Mouse (Mus musculus): Measurements from ENCODE around the gene Xab2. TPM values are rescaled to one million over a fixed set of nuclear protein-coding genes. Genes with fewer than 3 reads are reported as not detected.

Gene Xab2
- total and polyA plus RNA-seq, 3 experiments, result 38.8 to 48.9 (median 47.1) TPM

DNA sequence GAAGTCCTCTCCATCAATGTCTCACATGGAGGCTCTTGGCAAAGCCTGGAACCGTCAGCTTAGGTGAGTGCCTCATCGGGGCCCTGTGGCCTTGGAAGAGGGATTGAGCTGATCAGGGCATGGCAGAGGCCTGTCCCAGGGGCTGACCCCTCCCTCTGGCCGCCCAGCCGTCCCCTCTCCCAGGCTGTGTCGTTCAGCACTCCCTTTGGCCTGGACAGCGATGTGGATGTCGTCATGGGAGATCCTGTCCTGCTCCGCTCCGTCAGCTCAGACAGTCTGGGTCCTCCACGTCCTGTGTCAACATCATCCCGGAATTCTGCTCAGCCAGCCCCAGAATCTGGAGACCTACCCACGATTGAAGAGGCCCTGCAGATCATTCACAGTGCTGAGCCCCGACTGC lies 17.7 kb downstream of the Xab2 start:
- peaks cover 33% of the 10 kb centered on the region for H3K27me3 ChIP-seq (ENCODE audit: insufficient read depth, low read length)
- H3K4me3 ChIP-seq (ENCODE audit: low read depth, low read length), result no peak overlapping the region
- no peaks in the 10 kb centered on the region for H3K9me3 ChIP-seq (replicated peaks)
- TF ChIP-seq GATA1 (IDR thresholded peaks at IDR 0.05; ENCODE audit: borderline replicate concordance, low read length), result no peak
- TF ChIP-seq GATA2 (IDR thresholded peaks at IDR 0.05; ENCODE audit: borderline replicate concordance, low read depth, low read length), result no peak
- TF ChIP-seq TAL1 (conservative IDR thresholded peaks at IDR 0.05; ENCODE audit: low read depth, low read length), result no peak
- TF ChIP-seq POLR2AphosphoS5 (IDR thresholded peaks at IDR 0.05; ENCODE audit: insufficient replicate concordance, low read depth, low read length), result no peak
- TF ChIP-seq CTCF (IDR thresholded peaks at IDR 0.05; ENCODE audit: low read depth, low read length), result no peak
- no peak for DNase-seq (ENCODE audit: low spot score)
- peaks cover 25% of the 10 kb centered on the region for H3K4me1 ChIP-seq (ENCODE audit: insufficient read depth, low read depth, low read length)
- ATAC-seq (ENCODE audit: extremely low read depth, insufficient number of reproducible peaks, low FRiP score, poor library complexity, severe bottlenecking), result no peak
- H3K36me3 ChIP-seq (replicated peaks), result peaks cover 15% of the 10 kb centered on the region

- DNase-seq (ENCODE audit: low spot score), result no peak
- no peak for TF ChIP-seq GATA2 (IDR thresholded peaks at IDR 0.05; ENCODE audit: borderline replicate concordance, low read depth, low read length)
- TF ChIP-seq GATA1 (IDR thresholded peaks at IDR 0.05; ENCODE audit: borderline replicate concordance, low read length), result no peak
- TF ChIP-seq POLR2AphosphoS5 (IDR thresholded peaks at IDR 0.05; ENCODE audit: insufficient replicate concordance, low read depth, low read length), result no peak
- TF ChIP-seq CTCF (IDR thresholded peaks at IDR 0.05; ENCODE audit: low read depth, low read length), result no peak
- TF ChIP-seq TAL1 (conservative IDR thresholded peaks at IDR 0.05; ENCODE audit: low read depth, low read length), result no peak
- no peak overlapping the region for H3K4me3 ChIP-seq (ENCODE audit: low read depth, low read length)
- H3K27me3 ChIP-seq (ENCODE audit: insufficient read depth, low read length), result peaks cover 42% of the 10 kb centered on the region
- no peaks in the 10 kb centered on the region for H3K9me3 ChIP-seq (replicated peaks)
- peaks cover 19% of the 10 kb centered on the region for H3K4me1 ChIP-seq (ENCODE audit: insufficient read depth, low read depth, low read length)
- ATAC-seq (ENCODE audit: extremely low read depth, insufficient number of reproducible peaks, low FRiP score, poor library complexity, severe bottlenecking), result no peak
- no peaks in the 10 kb centered on the region for H3K36me3 ChIP-seq (replicated peaks)
Observed at GRCm38 (mm10) chr8:3600401-3600800, 20.7 kb downstream of the Xab2 start.

DNA sequence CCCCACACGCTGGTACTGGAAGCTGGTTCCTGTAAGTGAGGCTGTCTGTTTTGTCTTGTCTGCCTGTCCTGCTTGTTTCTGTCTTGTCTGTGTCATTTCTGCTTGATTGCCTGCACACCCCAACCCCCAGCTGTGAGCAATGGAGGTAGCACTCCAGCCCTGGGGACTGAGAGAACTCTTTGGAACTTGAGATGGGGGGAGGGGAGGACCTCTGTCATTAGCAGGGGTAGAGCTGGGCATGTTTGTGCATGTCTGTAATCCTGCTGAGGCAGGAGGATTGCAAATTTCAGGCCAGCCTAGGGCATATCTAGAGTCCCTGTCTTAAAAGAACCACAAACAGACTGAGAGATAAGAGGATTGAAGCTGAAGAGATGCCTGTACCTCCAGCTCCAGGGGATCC lies 21.9 kb downstream of the Xab2 start:
- no peak overlapping the region for H3K4me3 ChIP-seq (ENCODE audit: low read depth, low read length)
- no peak for DNase-seq (ENCODE audit: low spot score)
- ATAC-seq (ENCODE audit: extremely low read depth, insufficient number of reproducible peaks, low FRiP score, poor library complexity, severe bottlenecking), result no peak
- H3K9me3 ChIP-seq (replicated peaks), result no peaks in the 10 kb centered on the region
- no peaks in the 10 kb centered on the region for H3K36me3 ChIP-seq (replicated peaks)
- H3K27me3 ChIP-seq (ENCODE audit: insufficient read depth, low read length), result peaks cover 38% of the 10 kb centered on the region
- peaks cover 19% of the 10 kb centered on the region for H3K4me1 ChIP-seq (ENCODE audit: insufficient read depth, low read depth, low read length)
- TF ChIP-seq POLR2AphosphoS5 (IDR thresholded peaks at IDR 0.05; ENCODE audit: insufficient replicate concordance, low read depth, low read length), result no peak
- TF ChIP-seq GATA2 (IDR thresholded peaks at IDR 0.05; ENCODE audit: borderline replicate concordance, low read depth, low read length), result no peak
- TF ChIP-seq CTCF (IDR thresholded peaks at IDR 0.05; ENCODE audit: low read depth, low read length), result no peak
- no peak for TF ChIP-seq TAL1 (conservative IDR thresholded peaks at IDR 0.05; ENCODE audit: low read depth, low read length)
- TF ChIP-seq GATA1 (IDR thresholded peaks at IDR 0.05; ENCODE audit: borderline replicate concordance, low read length), result no peak

GRCm38 (mm10) chr8:3598054-3598453 lies 23.1 kb downstream of the Xab2 start:
- TF ChIP-seq POLR2AphosphoS5 (IDR thresholded peaks at IDR 0.05; ENCODE audit: insufficient replicate concordance, low read depth, low read length) (no peak), CTCF (IDR thresholded peaks at IDR 0.05; ENCODE audit: low read depth, low read length) (no peak), TAL1 (conservative IDR thresholded peaks at IDR 0.05; ENCODE audit: low read depth, low read length) (no peak), GATA2 (IDR thresholded peaks at IDR 0.05; ENCODE audit: borderline replicate concordance, low read depth, low read length) (no peak), GATA1 (IDR thresholded peaks at IDR 0.05; ENCODE audit: borderline replicate concordance, low read length) (no peak)
- H3K36me3 ChIP-seq (replicated peaks), result no peaks in the 10 kb centered on the region
- no peak for ATAC-seq (ENCODE audit: extremely low read depth, insufficient number of reproducible peaks, low FRiP score, poor library complexity, severe bottlenecking)

GRCm38 (mm10) chr8:3594466-3594865 lies 26.6 kb downstream of the Xab2 start:
- H3K9me3 ChIP-seq (replicated peaks), result no peaks in the 10 kb centered on the region
- H3K4me1 ChIP-seq (ENCODE audit: insufficient read depth, low read depth, low read length), result peaks cover 19% of the 10 kb centered on the region
- TF ChIP-seq TAL1 (conservative IDR thresholded peaks at IDR 0.05; ENCODE audit: low read depth, low read length), result no peak
- no peak for TF ChIP-seq GATA2 (IDR thresholded peaks at IDR 0.05; ENCODE audit: borderline replicate concordance, low read depth, low read length)
- no peak for TF ChIP-seq GATA1 (IDR thresholded peaks at IDR 0.05; ENCODE audit: borderline replicate concordance, low read length)
- no peak for TF ChIP-seq POLR2AphosphoS5 (IDR thresholded peaks at IDR 0.05; ENCODE audit: insufficient replicate concordance, low read depth, low read length)
- DNase-seq (ENCODE audit: low spot score) (no peak), ATAC-seq (ENCODE audit: extremely low read depth, insufficient number of reproducible peaks, low FRiP score, poor library complexity, severe bottlenecking) (no peak)
- H3K4me3 ChIP-seq (ENCODE audit: low read depth, low read length), result no peak overlapping the region
- no peaks in the 10 kb centered on the region for H3K36me3 ChIP-seq (replicated peaks)
- H3K27me3 ChIP-seq (ENCODE audit: insufficient read depth, low read length), result peaks cover 21% of the 10 kb centered on the region

More at GRCm38 (mm10) chr8:3598054-3598453, 23.1 kb downstream of the Xab2 start:
- Histone ChIP-seq H3K4me3 (ENCODE audit: low read depth, low read length) (no peak overlapping the region), H3K27me3 (ENCODE audit: insufficient read depth, low read length) (peaks cover 33% of the 10 kb centered on the region), H3K4me1 (ENCODE audit: insufficient read depth, low read depth, low read length) (peaks cover 19% of the 10 kb centered on the region), H3K9me3 (replicated peaks) (no peaks in the 10 kb centered on the region)
- no peak for DNase-seq (ENCODE audit: low spot score)

DNA sequence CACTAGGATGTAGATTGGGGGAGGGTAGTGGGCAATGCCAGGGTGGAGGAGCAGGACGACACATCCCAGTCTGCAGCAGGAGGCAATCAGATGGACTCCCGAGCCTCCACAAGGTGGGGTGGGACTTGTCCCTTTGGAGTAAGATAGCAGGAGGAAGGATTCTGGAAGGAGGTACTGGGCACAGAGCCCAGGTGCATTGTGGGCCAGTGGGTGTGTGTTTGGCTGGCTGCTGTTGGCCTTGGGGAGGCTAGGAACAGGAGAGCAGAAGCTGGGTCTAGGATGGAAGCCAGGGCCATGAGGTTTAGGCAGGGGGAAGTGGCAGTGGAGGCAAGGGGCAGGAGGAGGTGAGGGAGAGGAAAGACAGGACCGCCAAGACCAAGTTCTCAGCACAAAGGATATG lies 27.6 kb downstream of the Xab2 start:
- Histone ChIP-seq H3K4me1 (ENCODE audit: insufficient read depth, low read depth, low read length) (peaks cover 9% of the 10 kb centered on the region), H3K36me3 (replicated peaks) (no peaks in the 10 kb centered on the region), H3K9me3 (replicated peaks) (no peaks in the 10 kb centered on the region), H3K4me3 (ENCODE audit: low read depth, low read length) (no peak overlapping the region), H3K27me3 (ENCODE audit: insufficient read depth, low read length) (peaks cover 17% of the 10 kb centered on the region)
- ATAC-seq (ENCODE audit: extremely low read depth, insufficient number of reproducible peaks, low FRiP score, poor library complexity, severe bottlenecking), result no peak
- no peak for DNase-seq (ENCODE audit: low spot score)
- no peak for TF ChIP-seq CTCF (IDR thresholded peaks at IDR 0.05; ENCODE audit: low read depth, low read length)
- TF ChIP-seq TAL1 (conservative IDR thresholded peaks at IDR 0.05; ENCODE audit: low read depth, low read length), result no peak
- TF ChIP-seq GATA1 (IDR thresholded peaks at IDR 0.05; ENCODE audit: borderline replicate concordance, low read length), result no peak
- TF ChIP-seq POLR2AphosphoS5 (IDR thresholded peaks at IDR 0.05; ENCODE audit: insufficient replicate concordance, low read depth, low read length), result no peak
- TF ChIP-seq GATA2 (IDR thresholded peaks at IDR 0.05; ENCODE audit: borderline replicate concordance, low read depth, low read length), result no peak

Data from G1E (cell line).